Mouse (Mus musculus) heart, adult 11 months (tissue): ENCODE data around the gene Npas2.
A peak's percentile ranks its signal among the peaks of the same experiment; 100 is the strongest.

Experiments used
- DNase-seq: peaks from one replicate; pipeline ENCODE4 v3.0.0; 2022

Gene Npas2

DNA sequence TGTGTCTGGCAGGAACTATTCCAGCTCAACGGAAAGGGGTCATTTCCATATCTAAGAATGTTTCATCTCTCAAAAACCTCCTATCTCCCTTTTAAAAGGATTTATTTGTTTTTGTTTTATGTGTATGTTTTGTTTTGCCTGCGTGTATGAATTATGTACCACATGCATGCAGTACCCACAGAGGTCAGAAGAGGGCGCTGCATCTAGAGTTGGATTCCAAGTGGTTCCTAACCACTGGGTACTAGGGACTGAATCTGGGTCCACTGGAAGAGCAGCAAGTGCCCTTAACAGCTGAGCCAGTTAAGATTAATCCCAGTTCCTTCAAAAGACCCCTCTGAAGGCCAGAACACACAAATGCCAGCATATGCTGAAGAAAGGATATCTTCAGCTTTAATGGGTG is 24.1 kb downstream of the Npas2 start:
- no peak for DNase-seq

GRCm38 (mm10) chr1:39228401-39228800 is 34.9 kb downstream of the Npas2 start:
- no peak for DNase-seq

GRCm38 (mm10) chr1:39230021-39230420 is 36.5 kb downstream of the Npas2 start:
- no peak for DNase-seq

- DNase-seq = no peak
Observed at GRCm38 (mm10) chr1:39234815-39235449, 41.4 kb downstream of the Npas2 start.

DNA sequence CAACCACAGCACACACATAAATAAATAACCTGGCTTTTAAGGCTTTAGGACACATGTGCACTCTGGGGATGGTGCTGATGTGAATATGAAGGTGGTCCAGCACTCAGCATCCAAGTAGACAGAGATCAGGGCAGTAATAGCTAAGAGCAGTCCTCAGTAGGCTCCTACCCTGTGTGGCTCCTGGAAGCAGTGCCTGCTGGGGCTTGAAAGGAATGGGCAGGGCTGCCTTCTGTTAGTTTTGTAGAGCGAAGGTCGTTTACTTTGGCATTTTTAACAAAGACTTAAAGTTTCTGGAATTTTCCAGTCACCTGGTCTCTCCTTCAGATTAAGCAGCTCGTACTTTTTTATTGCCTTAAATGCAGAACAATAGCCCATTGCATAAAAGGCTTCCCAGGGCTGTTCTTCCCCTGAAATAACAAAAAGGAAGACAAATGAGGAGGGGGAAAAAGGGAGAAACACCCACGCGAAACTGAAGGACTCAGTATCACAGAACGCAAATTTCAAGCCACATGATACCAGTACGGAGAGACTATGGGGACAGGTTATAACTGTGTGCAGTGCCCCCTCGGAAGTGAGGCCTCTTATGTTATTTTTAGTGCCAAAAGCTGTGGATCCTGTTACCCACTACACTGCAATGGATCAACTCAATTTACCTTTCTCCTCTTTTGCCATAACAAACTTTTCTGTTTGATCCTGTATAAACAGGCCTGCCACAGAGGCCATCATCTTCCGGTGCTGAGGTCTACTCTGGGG is 44.1 kb downstream of the Npas2 start:
- DNase-seq = no peak

GRCm38 (mm10) chr1:39240860-39241584 is 47.5 kb downstream of the Npas2 start:
- DNase-seq = no peak

- no peak for DNase-seq
Observed at GRCm38 (mm10) chr1:39244726-39245125, 51.2 kb downstream of the Npas2 start.

DNA sequence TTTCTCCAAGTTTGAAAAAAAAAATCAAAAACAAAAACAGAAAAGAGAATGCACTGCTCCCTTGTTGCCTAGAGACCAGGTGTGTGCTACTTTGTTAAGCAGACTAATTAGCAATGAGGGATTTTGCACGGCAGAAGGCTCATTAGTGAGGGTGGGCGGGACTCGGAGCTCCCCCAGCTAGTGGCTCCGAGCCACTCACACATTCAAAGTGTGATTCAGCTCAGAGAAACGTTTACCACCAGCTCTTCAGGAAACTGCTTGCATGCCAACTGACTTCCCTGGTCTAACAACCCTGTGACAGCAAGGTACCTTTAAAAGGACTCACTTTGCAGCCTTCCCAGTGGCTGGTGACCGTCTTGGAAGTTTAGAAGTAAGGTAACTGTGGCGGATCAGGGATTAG is 58.1 kb downstream of the Npas2 start:
- no peak for DNase-seq

DNA sequence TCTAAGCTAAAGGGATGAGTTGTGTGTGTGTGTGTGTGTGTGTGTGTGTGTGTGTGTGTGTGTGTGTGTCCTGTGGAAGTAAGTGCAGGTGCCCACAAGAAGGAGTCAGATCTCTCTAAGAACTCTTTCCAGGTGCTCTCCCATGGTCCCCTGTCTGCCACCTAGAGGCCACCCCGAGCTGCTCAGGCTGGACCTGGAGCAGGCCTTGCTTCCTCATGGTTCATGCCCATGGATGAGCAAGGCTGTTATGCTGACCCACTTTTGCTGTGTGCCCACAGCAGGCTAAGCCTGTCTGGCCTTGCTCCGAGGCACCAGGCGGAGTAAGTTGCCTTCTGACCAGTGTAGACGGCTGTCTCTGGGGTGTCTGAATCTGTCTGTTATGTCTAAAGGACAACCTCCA is 60.2 kb downstream of the Npas2 start:
- no peak for DNase-seq

DNA sequence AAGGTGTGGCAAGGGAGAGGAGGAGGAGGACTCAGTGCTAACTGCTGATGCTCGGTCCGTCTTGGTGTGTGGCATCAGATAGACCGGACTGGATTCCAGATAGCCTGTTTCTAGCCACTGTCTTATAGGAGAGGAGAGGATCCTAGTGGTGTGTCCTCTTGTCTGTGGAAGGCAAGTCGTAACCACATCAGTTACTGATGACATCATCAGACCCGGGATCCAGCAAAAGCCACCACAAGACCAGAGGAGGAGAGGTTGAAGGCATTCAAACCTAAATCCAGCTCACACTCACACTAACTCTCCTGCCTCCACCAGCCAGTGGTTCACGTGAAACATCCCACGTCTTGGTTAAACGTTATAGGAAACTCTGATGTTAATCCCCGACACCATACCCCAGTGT is 62.5 kb downstream of the Npas2 start:
- no peak for DNase-seq

- DNase-seq = no peak
Observed at GRCm38 (mm10) chr1:39256513-39257330, 63.2 kb downstream of the Npas2 start.

GRCm38 (mm10) chr1:39257331-39257594 is 63.7 kb downstream of the Npas2 start:
- peak; percentile 74 for DNase-seq

GRCm38 (mm10) chr1:39259668-39260067 is 66.1 kb downstream of the Npas2 start:
- DNase-seq = no peak

GRCm38 (mm10) chr1:39260183-39260978 is 66.8 kb downstream of the Npas2 start:
- no peak for DNase-seq

GRCm38 (mm10) chr1:39266843-39267512 is 73.4 kb downstream of the Npas2 start:
- no peak for DNase-seq

GRCm38 (mm10) chr1:39272976-39273375 is 79.4 kb downstream of the Npas2 start:
- DNase-seq = no peak

DNA sequence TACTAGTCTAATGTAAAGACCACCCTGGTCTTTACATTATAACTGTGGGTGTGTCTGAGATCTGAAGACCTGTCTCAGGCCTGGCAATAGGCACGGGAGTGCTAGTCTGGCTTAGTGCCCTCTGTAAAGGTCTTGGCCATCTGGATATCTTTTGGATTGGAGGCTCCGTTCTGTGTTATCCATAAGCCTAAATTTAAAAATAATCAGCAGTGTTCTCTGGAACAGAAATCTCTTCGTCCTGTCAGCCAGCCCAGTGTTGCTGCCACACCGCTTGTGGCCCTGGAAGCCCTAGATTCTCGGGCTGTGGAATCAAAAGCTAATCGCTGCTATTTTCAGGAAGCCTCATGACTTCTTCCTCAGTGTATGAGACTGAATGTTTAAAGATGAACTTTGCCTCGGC is 86.9 kb downstream of the Npas2 start:
- peak; percentile 92 for DNase-seq

DNA sequence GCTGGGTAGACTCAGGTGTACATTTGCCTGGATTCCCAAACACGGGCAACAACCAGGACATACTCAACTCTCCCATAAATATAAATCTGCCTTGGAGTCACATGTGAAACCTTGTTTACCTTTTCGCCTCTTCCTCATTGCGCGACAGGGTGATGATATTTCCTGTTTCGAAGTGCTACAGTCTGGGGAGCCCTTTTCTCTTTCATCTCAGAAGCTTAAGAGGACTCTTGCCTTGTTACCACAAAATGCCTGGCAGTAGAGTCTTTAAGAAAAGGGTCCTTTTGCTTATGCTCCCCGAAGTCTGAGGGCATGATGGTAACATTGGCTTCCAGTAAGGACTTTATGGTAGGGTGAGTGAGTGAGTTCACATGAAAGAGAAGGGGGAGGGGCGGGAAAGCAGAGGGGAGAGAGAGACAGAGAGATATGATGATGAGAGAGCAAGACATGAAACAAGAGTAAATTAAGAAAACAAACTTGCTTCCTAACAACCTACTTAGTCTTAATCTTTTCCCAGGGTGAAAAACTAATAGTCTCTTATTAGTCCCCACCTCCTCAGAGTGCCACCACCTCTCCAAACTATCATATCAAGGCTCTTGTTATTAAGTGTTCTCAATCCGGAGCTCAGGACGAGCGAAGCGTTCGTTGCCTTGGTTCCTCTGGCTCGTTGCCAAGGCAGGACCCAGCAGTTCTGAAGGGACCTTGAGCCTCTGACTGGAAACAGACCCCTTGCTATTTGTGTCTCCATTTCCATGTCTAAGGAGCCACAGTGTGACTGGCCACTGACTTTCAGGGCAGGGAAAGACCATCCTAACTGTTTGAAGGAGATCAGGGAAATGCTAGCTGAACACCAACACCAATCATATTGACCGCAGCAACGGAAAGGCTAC is 87.7 kb downstream of the Npas2 start:
- no peak for DNase-seq

- DNase-seq = no peak
Observed at GRCm38 (mm10) chr1:39281888-39282287, 88.4 kb downstream of the Npas2 start.

DNA sequence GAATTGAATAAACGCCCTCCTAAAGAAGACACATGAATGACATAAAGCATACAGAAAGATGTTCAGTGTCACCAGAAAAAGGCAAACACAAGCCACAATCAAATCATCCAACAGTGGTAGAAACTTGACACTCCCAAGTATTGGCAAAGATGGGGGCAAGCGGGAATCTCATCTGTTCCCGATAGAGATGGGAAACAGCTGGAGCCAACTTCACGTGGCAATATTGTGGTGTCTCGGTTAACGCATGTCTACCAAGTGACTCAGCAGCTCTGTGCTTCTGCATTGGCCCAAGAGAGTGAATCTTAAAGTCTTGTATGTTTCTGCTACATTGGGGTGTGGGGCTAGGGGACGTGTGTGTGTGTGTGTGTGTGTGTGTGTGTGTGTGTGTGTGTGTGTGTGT is 89.8 kb downstream of the Npas2 start:
- no peak for DNase-seq

- peak; percentile 97 for DNase-seq
Observed at GRCm38 (mm10) chr1:39284786-39285185, 91.3 kb downstream of the Npas2 start.
